Mouse (Mus musculus): ENCODE data around the gene Mtf2. TPM values are rescaled to one million over a fixed set of nuclear protein-coding genes. Genes with fewer than 3 reads are reported as not detected.
"Not testable (repeated sequence)": the region's sequence is repeated elsewhere in the genome, so short reads cannot be mapped to it uniquely, and the experiment has no call there.

Gene Mtf2
- 10 to 100 TPM; 43.0 to 54.6 (median 53.2) TPM for polyA plus RNA-seq (2017; shearing (Covaris generic))

DNA sequence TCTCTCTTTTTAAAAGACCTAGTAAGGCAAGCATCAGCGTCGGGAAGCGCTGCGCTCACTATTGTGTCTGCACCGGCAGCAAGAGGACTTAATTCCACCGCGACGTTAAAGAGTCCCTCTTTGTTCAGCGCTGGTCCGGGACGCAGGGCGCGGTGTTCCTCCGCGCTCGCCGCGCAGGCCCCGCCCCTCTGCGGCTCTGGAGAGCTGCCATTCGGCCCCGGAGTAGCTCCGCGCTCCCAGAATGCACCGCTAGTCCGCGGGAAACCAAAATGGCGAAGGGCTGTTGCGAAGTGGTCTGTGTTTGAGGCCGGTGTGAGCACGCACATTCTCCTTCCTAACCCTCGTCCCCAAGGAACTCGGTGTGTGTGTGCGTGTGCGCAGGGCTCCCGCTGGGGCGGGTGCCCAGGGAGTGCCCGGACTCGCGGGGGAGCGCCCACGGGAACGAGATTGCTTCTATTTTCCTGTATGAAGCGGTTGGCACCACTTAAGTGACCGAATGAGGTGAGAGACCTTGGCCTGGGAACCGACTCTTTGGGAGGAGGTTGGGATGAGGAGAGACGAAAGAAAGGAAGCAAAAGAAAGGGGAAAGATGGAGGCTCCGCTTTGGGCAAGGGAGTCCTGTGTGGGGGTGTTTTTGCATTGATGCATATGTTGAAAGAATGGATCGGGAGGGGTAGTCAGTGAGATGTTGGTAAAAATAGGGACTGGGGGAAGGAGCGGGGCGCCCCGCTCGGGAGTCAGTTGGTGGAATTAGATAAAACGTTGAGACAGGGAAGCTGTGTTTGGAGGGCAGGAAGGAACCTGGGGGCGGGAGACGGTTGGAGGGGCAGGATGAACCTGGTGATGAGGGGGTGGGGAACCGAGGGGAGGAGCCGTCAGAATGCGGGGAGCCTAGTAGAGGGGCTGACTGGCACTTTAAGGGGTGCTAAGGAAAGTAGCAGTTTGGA lies at the start of gene Mtf2:
TSS of gene Mtf2 (plus strand) at position 210 of the 947 bp plus-strand sequence.
- ATAC-seq = peak; percentile 95

- ATAC-seq = no peak
Observed at GRCm38 (mm10) chr5:108017232-108017631, 48.2 kb upstream of the Mtf2 start.

DNA sequence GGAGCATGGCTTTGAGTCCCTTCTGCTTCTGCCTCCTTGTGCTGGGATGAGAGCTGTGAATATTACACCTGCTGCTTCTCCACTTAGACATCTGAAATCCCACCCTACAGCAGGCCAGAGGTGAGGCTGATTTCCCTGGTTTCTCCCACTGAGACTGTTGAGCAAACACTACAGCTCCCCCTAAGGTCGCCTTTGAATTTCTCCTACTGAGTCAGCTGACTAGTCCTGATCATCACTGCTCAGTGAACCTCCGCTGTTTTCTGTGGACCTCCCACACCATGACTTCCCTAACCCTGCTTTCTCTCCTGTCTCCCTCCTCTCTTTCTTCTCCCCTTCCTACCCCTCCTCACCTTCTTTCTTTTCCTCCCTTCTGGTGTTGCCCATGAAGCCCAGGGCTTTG lies 46.1 kb upstream of the Mtf2 start:
- ATAC-seq = no peak

GRCm38 (mm10) chr5:108021346-108021745 lies 44.1 kb upstream of the Mtf2 start:
- no peak for ATAC-seq

DNA sequence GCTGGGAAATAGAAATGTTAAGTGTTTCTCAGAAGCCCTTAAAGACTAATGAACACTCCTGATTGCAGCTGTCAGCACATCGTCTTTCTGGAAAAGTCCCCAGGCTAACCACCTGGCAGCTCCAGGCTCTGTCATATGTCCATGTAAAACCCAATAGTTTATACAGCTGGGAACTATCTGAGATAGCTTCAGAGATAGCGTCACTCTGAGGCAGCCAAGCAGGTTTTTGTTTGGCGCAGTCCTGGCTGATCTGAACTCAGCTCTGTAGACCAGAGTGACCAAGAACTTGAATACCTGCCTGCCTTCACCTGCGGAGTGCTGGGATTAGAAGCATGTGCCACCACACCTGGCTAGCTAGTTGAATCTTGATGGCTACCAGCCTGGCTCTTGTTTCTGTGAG lies 37.2 kb upstream of the Mtf2 start:
- ATAC-seq = no peak

DNA sequence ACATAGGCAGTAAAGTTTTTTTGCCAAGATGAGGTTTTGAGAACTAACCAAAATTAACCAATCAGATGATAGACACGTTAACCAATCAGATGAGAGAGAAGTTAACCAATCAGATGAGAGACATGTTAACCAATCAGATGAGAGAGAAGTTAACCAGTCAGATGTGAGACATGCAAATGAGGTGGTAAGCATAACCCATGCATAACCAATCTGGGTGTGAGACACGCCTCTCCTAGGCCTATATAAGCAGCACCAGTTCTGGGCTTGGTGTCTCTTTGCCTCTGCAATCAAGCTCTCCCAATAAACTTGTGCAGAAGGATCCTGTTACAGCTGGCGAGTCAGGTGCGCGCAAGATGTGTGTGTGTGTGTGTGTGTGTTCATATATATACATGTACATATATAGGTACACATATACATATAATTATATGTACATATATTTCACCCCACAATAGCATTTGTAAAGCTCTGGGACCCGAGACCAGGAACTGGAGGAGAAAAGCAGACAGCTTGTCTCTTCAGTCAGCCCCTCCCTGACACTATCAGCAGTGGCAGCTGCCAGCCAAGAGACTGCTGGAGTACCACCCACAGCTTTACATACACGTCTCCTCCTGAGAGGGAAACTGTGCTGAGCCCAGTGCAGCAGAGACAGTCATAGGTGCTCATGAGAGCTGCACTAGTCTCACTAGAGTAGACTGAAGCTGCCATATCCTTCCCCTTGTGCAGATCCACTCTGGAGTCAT lies 36.5 kb upstream of the Mtf2 start:
- ATAC-seq = not testable (repeated sequence)

GRCm38 (mm10) chr5:108029968-108030367 lies 35.5 kb upstream of the Mtf2 start:
- ATAC-seq = no peak

DNA sequence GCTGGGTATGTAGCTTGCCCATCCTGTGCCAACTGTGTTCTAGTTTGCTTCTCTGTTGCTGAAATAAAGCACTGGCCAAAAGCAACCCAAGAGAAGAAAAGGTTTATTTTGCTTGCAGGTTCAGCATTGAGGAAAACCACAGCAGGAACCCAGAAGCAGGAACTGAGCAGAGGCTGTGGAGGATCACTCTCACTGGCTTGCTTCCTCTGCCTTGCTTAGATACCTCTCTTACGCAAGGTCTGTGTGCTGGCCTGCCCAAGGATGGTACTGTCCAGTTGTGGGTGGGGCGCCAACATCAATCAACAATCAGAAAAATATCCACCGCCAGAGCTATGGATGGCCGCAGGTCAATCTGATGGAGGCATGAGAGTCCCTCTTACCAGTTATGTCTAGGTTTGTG lies 34.2 kb upstream of the Mtf2 start:
- ATAC-seq = no peak

- no peak for ATAC-seq
Observed at GRCm38 (mm10) chr5:108034194-108034593, 31.3 kb upstream of the Mtf2 start.

DNA sequence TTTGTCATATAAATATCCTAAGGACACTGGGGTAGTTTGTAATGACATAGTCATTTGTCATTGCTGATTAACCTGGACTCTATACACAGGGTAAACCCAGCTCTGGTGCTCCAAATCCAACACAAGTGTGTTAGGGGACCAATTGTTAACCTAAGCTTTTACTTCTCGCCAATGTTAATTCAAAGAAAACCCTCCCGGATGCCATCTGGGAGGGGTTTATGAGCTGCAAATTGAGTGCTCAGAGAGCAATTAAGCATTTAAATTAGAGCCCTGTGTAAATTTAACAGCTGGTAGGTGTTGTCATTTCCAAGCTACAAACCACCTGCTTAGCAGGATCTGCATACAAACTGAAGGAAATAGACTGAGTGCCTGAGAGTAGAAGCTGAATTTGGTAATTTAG lies 30.0 kb upstream of the Mtf2 start:
- ATAC-seq = no peak

- no peak for ATAC-seq
Observed at GRCm38 (mm10) chr5:108042061-108042460, 23.4 kb upstream of the Mtf2 start.

GRCm38 (mm10) chr5:108043908-108044307 lies 21.6 kb upstream of the Mtf2 start:
- ATAC-seq = no peak

- no peak for ATAC-seq
Observed at GRCm38 (mm10) chr5:108049711-108050268, 15.7 kb upstream of the Mtf2 start.

DNA sequence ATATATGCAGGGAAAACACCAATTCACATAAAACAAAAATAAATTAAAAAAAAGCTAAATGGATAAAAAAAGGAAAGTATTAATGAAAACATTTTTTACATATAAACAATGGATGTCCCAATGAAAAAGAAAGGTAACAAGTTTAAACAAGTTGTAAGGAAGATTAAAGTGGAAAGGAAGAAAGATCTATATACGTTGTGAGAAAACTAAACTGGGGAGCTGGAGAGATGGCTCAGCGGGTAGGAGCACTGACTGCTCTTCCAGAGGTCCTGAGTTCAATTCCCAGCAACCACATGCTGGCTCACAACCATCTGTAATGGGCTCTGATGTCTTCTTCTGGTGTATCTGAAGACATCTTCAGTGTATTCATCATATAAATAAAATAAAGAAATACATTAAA lies 14.4 kb upstream of the Mtf2 start:
- ATAC-seq = no peak

DNA sequence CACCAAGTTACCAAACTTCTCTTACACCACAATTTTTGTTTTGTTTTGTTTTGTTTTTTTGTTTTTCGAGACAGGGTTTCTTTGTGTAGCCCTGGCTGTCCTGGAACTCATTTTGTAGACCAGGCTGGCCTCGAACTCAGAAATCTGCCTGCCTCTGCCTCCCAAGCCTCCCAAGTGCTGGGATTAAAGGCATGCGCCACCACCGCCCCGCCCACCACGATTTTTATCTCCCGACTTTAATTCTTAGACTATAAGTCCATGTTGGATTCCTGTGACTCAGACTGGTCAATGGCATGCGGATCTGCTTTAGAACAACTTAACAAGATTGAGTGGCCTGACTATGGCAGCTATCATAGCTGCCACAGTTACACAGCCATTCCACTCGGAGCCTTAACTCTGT lies 13.7 kb upstream of the Mtf2 start:
- not testable (repeated sequence) for ATAC-seq

GRCm38 (mm10) chr5:108052200-108052599 lies 13.3 kb upstream of the Mtf2 start:
- ATAC-seq = no peak

GRCm38 (mm10) chr5:108053566-108053965 lies 11.9 kb upstream of the Mtf2 start:
- no peak for ATAC-seq

DNA sequence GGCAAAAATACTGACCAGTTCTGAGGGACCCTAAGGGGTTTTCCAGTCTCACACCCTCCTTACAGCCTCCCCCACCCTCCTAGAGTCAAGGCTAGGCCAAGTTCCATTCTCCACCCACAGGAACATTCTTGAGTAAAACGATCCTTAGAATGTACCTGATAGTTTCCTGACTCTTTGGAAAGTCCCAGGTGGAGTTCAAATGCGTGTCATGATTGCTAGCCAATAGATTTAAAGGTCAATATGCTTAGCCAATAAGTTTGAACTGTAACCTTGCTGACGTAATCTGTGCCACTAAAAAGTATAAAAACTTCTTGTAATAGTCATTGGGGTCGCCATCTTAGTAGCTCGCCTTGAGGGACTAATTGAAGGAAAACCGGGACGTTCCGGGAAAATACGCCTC lies 5.1 kb upstream of the Mtf2 start:
- no peak for ATAC-seq

DNA sequence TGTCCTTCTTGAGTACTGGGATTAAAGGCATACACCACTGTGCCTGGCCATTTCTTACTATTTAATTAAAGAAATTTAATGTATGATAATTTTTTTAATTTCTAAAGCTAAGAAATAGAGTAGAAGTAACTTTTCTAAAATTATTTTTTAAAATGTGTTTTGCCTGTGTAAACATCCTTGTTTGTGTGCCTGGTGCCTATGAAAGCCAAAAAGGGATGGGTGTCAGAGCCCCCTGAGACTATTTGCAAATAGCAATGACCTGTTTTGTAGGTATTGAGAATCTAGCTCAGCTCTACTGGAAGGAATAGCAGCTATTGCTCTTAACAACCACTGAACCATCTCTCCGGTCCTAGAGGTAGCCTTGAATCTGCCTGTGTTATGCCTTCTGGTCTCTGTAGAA lies 6.8 kb downstream of the Mtf2 start:
- no peak for ATAC-seq

DNA sequence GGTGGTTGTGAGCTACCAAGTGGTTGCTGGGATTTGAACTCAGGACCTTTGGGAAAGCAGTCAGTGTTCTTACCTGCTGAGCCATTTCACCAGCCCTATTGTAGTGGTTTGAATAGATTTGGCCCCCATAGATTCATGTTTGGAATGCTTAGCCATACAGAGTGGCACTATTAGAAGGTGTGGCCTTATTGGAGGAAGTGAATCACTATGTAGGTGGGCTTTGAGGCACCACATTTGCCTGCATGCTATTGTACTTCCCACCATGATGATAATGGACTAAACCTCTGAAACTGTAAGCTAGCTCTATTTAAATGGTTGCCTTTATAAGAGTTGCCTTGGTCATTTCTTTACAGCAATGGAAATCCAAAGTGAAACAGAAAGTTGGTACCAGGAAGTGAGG lies 10.8 kb downstream of the Mtf2 start:
- ATAC-seq = no peak

DNA sequence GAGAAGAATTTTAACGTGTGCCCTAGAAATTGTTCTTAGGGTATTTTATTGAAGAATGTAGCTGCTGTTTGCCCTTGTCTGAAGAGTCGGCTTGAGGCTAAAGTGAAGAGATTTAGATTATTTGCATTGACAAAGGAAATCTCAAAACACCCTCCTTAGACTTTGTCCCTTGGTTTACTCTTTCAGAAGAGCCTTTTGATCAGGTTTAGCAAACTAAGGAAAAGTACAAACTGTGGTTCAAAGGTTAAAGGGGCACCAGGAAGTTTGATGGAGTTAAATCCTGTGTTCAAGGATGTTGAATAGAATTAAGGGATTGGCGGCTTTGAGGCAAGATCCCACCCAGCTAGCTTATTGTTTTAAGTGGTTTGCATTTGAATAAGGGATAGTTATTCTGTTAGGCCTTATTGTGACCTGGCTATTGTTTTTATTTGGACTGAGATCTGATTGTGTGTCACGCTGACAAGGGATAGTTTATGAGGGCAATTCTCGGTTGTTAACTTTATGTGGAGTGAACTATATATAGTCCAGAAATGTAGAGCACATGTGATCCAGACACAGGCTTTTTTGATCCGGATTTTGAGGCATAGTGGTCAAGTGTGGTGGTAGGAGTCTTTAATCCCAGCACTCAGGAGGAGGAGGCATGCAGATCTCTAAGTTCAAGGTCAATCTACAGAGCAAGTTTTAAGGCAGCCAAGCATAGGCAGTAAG lies 11.5 kb downstream of the Mtf2 start:
- ATAC-seq = no peak

GRCm38 (mm10) chr5:108079603-108080002 lies 14.1 kb downstream of the Mtf2 start:
- ATAC-seq = no peak

- peak; percentile 57 for ATAC-seq
Observed at GRCm38 (mm10) chr5:108082380-108082779, 16.9 kb downstream of the Mtf2 start.

Data from inflammation-experienced regulatory T-cells, adult 6 months (primary cell).